Mouse (Mus musculus) granulocyte monocyte progenitor cell, adult 5-6 weeks (primary cell): ENCODE data around the gene Tcaf1. TPM values are rescaled to one million over a fixed set of nuclear protein-coding genes. Genes with fewer than 3 reads are reported as not detected.

ENCODE experiments used
- ATAC-seq: replicated peaks from 2 replicates; pipeline ENCODE4 v1.8.0; 2016; ENCODE audit warnings: mild to moderate bottlenecking, moderate TSS enrichment, inconsistent platforms; ENCODE audit not compliant: poor library complexity, severe bottlenecking
- total RNA-seq, 2 experiments: library from RNA; stranded (forward) in 1 of 2; stranded (reverse) in 1 of 2; fragments of 200-712, 200-1000 nt in 1 of 2; fragments of >200 nt in 1 of 2; fragmentation: Nextera tagmentation in 1 of 2; gene quantifications; 2 replicates each; pipeline ENCODE4 v1.2.3; 2014 to 2017

Gene Tcaf1
- 0.47 TPM in 1 of 2 replicates, not detected in the other for total RNA-seq (2014; fragmentation: Nextera tagmentation)
- total RNA-seq (2017): 0.13 and 0.46 TPM in 2 replicates

GRCm38 (mm10) chr6:42709291-42710211, at the start of gene Tcaf1:
Gene Tcaf1, minus strand, starts transcription at chr6:42710088.
- ATAC-seq: no peak

- no peak for ATAC-seq
Observed at GRCm38 (mm10) chr6:42756104-42756503, 46.2 kb upstream of the Tcaf1 start, which contains the start of gene Olfr38. Gene Olfr38, plus strand, starts transcription at chr6:42756404.

DNA sequence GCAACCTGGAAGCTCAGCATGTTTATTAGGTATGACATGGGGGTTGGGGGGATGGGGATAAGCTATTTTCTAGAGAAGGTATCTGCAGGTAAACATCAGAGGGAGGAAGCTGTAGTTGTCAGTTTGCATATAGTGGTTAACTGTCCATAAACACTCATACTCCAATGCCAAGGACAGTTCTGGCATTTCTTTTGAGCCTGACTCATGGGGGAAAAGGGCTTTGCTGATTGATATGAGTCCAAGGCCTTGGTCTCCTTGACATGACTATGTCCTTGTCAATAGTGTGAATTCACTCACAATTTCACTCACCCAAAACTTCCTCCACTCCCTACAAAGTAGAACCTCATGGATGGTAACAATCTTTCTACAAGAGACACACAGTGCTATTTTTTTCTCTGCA, 38.0 kb upstream of the Tcaf1 start:
- ATAC-seq: no peak

GRCm38 (mm10) chr6:42742303-42742702, 32.4 kb upstream of the Tcaf1 start:
- ATAC-seq: no peak

- ATAC-seq: no peak
Observed at GRCm38 (mm10) chr6:42739071-42739470, 29.2 kb upstream of the Tcaf1 start, which contains the start of gene Olfr453. Gene Olfr453, plus strand, starts transcription at chr6:42739371.

GRCm38 (mm10) chr6:42717973-42718372, 8.1 kb upstream of the Tcaf1 start:
- ATAC-seq: no peak

DNA sequence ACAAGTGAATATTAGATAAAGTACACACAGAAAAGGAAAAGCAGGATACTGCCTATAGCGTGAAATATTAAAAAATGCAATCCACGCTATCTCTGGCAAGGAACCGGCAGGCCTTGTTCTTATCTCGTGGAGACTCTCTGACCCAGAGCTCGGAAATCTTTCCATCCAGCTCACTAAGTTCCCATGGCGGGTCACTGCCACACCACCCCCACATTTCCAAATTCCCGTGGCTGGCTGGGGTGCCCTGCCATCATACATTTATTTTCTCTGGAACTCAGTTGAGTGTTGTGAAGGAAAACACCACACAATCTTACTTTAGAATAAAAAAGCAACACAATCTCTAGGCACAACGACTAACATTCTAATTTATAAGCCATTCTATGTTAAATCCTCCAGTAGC, 4.8 kb upstream of the Tcaf1 start:
- no peak for ATAC-seq

GRCm38 (mm10) chr6:42692517-42693190, 17.2 kb downstream of the Tcaf1 start:
- ATAC-seq: peak; percentile 90

- peak; percentile 77 for ATAC-seq
Observed at GRCm38 (mm10) chr6:42692154-42692516, 17.8 kb downstream of the Tcaf1 start.

DNA sequence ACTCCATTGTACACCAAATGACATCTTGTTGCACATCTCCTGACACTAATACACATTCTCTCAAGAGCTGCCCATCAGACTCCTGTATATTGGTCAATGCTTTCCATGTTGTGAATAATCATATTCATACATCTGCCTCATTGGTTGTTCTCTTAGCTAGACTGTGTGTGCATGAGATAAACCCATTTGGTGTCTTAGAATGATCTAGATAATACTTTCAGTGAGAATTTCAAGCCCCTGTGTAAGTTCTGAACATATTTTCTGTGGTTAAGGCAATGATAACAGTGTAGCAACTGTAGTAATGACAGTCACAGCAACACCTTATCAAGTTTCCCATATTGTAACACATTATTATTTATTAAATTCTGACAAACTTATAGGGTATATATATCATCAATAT, 20.1 kb downstream of the Tcaf1 start:
- no peak for ATAC-seq

GRCm38 (mm10) chr6:42687907-42688306, 22.0 kb downstream of the Tcaf1 start:
- no peak for ATAC-seq

- no peak for ATAC-seq
Observed at GRCm38 (mm10) chr6:42680077-42680476, 29.8 kb downstream of the Tcaf1 start.

GRCm38 (mm10) chr6:42676011-42676410, 33.9 kb downstream of the Tcaf1 start:
- ATAC-seq: no peak

DNA sequence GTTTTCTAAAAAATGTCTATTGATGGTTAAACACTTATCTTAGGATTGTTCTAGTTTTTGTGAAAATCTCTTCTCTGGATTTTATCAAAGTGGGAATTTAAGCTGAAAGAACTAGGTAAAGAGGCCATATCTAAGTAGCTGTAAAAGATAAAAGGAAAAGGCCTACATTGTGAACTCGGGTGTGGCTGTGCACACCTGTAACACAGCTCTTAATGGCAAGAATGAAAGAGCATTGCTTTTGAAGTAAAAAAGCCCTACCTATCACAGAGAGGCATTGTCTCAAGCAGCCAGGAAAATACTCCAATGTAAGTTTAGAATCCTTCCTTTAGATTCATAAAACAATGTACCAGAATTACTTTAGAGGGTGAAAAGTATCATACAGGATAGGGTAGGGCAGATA, 38.1 kb downstream of the Tcaf1 start:
- ATAC-seq: no peak

DNA sequence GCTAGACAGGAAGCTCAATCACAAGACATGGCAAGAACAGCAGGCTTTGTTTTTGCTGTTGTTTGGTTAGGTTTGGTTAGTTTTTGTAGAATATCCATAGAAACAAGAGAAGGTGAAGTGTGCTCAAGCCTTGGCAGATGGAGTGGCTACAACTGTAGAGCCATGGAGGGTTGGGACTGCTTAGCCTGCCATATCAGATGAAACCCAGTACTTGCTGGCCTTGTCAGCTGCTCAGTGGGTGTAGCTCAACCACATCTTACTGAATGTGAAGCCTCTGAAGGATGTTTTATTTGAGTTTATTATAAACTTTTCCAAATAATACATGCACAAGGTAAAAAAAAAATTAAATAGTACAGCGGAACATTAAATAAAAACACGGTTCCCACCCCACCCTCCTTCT, 42.2 kb downstream of the Tcaf1 start:
- ATAC-seq: no peak

DNA sequence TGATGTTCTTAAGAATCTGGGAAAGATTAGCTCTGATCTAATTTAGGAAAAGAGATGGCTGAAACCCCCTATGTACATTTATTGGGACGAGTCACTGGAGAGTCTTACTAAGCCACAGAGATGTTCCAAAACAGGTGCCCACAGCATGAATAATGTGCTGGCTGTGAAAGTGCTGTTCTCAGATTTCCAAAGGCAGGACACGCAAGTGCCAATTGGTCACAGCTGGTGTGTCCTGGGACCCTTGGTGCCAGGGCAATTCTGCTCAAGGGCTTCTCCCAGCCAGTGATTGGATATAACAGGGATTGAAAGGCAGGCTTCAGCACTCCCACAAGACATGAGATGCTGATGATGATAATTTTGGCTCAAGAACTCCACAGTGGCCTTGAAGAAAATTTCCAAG, 48.1 kb downstream of the Tcaf1 start:
- no peak for ATAC-seq

DNA sequence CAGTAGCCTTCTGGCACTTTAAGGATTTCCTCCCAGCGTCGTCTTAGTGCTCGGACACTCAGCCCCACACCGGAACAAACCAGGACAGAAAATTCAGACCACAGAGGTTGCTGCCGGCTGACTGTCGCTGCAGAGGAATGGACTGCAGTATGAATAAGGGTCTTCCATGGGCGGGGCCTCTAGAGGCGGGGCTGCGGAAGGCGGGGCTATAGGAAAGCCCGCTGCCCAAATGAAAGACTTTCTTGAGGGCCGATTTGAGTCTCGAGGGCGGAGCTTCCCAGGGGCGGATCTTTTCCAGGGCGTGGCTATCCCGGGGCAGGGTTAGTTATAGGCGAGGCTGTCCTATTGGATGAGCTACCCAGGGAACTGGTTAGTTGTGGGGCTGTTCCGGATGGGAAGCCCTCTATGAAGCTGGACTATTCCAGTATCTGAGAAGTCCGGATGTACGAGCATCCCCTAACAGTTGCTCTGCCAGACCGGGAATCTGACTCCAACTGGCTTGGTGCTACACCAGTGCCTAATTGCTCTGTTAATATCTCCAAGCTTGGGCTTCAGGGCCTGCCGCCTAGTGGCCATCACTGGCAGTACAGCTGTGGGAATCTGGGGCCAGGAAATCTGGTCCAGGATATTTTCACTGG, 64.9 kb downstream of the Tcaf1 start, which contains the start of gene Tcaf2:
TSS of gene Tcaf2 (minus strand) at position 343 of the 638 bp plus-strand sequence.
- peak; percentile 96 for ATAC-seq

DNA sequence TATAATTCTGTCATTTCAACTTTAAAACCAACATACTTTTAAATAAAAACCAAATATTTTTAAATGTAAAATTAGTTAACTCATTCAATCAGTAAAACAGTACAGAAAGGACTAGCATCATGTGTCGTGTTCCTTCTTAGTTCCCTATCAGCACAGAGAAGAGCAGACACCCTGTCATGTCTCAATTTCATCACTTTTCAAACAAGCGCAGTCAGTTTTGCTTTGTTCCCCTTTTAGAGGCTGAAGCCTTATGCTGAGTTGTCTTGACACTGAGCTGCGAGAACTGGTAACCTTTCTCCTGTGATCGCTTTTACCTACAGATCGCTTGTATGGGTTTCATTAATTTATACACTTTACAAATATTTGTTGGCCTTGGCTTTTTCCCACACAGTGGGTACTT, 75.5 kb downstream of the Tcaf1 start:
- peak; percentile 59; the same call in 1 of the 2 replicates for ATAC-seq

GRCm38 (mm10) chr6:42631395-42631794, 78.5 kb downstream of the Tcaf1 start:
- no peak for ATAC-seq
